Mouse (Mus musculus) intestine, embryonic 14.5 days (tissue): ENCODE data around the gene Zfp109. TPM values are rescaled to one million over a fixed set of nuclear protein-coding genes. Genes with fewer than 3 reads are reported as not detected.
A peak's percentile ranks its signal among the peaks of the same experiment; 100 is the strongest.

Experiments
- ATAC-seq: fragments of 200-750 bp; cut with Nextera tagmentation; replicated peaks from 2 replicates; pipeline ENCODE4 v1.8.0; 2017; ENCODE audit warnings: low read depth, moderate number of reproducible peaks, moderate TSS enrichment, moderate library complexity; ENCODE audit not compliant: low FRiP score, low TSS enrichment
- DNase-seq: peaks from one replicate; pipeline ENCODE4 v3.0.0-alpha.2; 2018; ENCODE audit warnings: low spot score
- H3K27ac ChIP-seq: fragments of 300-500 bp; sonication (generic); 2 replicates; pipeline ENCODE4 v1.5.1; 2014; ENCODE audit warnings: low read depth, mild to moderate bottlenecking, control low read depth
- H3K27me3 ChIP-seq: fragments of 300-500 bp; sonication (generic); replicated peaks from 2 replicates; pipeline ENCODE4 v1.6.1; 2014; ENCODE audit warnings: low read length, control low read depth; ENCODE audit not compliant: control insufficient read depth, insufficient read depth
- H3K36me3 ChIP-seq: fragments of 300-500 bp; sonication (generic); 2 replicates; pipeline ENCODE4 v1.6.1; 2014; ENCODE audit warnings: low read length, control low read depth; ENCODE audit not compliant: control insufficient read depth, insufficient read depth
- H3K4me1 ChIP-seq: fragments of 300-500 bp; sonication (generic); replicated peaks from 2 replicates; pipeline ENCODE4 v1.6.1; 2014; ENCODE audit warnings: low read length, control low read depth, mixed read lengths; ENCODE audit not compliant: control insufficient read depth, insufficient read depth
- H3K4me2 ChIP-seq: fragments of 300-500 bp; sonication (generic); 2 replicates; pipeline ENCODE4 v1.6.1; 2014; ENCODE audit warnings: low read length
- H3K4me3 ChIP-seq: fragments of 300-500 bp; sonication (generic); 2 replicates; pipeline ENCODE4 v1.5.1; 2014; ENCODE audit warnings: low read depth, low read length, control low read depth, mixed read lengths
- H3K9ac ChIP-seq: fragments of 300-500 bp; sonication (generic); 2 replicates; pipeline ENCODE4 v1.6.1; 2014; ENCODE audit warnings: mild to moderate bottlenecking, low read length
- H3K9me3 ChIP-seq: fragments of 300-500 bp; sonication (generic); 2 replicates; pipeline ENCODE4 v1.6.1; 2016; ENCODE audit warnings: low read length, control low read depth; ENCODE audit not compliant: control insufficient read depth
- WGBS: fragments of 180-500 bp; shearing (Covaris S2); extraction: QIAGEN DNeasy Blood & Tissue Kit; methylation state at CpG from one replicate; pipeline ENCODE4 v1.1.7; 2014; 5-methylcytosine and 5-hydroxymethylcytosine counted together
- polyA plus RNA-seq: library from polyadenylated mRNA; unstranded; fragments of >200 nt; fragmentation: Nextera tagmentation; extraction: Ambion mirVana; gene quantifications from 2 replicates; pipeline ENCODE4 v1.2.1, GENCODE M21; 2014

Gene Zfp109
- polyA plus RNA-seq, 1 experiment from 2014 or later: 4.4 TPM

- no peaks in the 10 kb centered on the region; the same call in 1 of the 2 replicates for H3K4me1 ChIP-seq
- H3K36me3 ChIP-seq: peaks cover 18% of the 10 kb centered on the region
- whole genome bisulfite sequencing: under 1% methylated on average over 12 of the region's 12 CpGs
These were observed 32.9 kb upstream of the Zfp109 start, which contains the start of gene Zfp93 for GRCm38 (mm10) chr7:24270288-24270672. Zfp93 (plus strand) TSS chr7:24270420.

DNA sequence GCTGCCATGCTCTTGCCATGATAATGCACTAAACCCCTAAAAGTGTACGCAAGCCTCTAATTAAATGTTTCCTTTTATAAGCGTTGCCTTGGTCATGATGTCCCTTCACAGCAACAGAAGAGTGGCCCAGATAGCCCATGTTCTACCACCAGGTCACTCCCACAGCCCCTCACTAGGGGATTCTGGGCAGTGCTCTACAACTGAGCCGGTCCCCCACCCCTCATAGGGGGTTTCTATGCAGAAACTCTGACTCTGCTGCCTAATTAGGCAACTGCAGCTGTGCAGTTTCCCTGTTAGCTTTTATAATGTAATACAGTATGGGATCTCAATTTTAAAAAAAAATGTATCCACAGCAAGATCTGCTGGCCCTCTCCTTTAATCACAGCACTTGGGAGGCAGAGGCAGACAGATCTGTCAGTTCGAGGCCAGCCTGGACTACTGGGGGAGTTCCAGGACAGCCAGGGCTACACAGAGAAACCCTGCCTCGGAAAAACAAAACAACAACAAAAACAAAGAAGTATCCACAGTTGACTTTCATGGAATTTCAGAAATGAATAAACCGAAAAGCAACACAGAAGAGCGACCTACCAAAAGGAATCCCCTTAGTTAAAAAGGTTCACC lies 32.4 kb upstream of the Zfp109 start:
- WGBS: 34% methylated on average over 7 of the region's 7 CpGs
- Histone ChIP-seq H3K9me3 (no peaks in the 10 kb centered on the region), H3K27me3 (no peaks in the 10 kb centered on the region), H3K27ac (no peak overlapping the region), H3K4me1 (no peaks in the 10 kb centered on the region; the same call in 1 of the 2 replicates), H3K4me2 (peak overlapping the region; percentile 68), H3K4me3 (peak overlapping the region; percentile 67), H3K36me3 (peaks cover 12% of the 10 kb centered on the region), H3K9ac (peak overlapping the region; percentile 58)
- ATAC-seq: peak; percentile 48
- peak; percentile 58 for DNase-seq

More at GRCm38 (mm10) chr7:24270288-24270672, 32.9 kb upstream of the Zfp109 start, which contains the start of gene Zfp93:
- Histone ChIP-seq H3K4me3 (peak within 1 kb of the TSS; percentile 67), H3K4me2 (peak within 1 kb of the TSS; percentile 68), H3K9me3 (no peaks in the 10 kb centered on the region), H3K27ac (0 out of 2 replicates have a peak within 1 kb of the TSS, but pooled peaks have one; percentile 59), H3K27me3 (no peaks in the 10 kb centered on the region), H3K9ac (peak within 1 kb of the TSS; percentile 58)
- ATAC-seq (peak; percentile 90), DNase-seq (peak; percentile 82)

DNA sequence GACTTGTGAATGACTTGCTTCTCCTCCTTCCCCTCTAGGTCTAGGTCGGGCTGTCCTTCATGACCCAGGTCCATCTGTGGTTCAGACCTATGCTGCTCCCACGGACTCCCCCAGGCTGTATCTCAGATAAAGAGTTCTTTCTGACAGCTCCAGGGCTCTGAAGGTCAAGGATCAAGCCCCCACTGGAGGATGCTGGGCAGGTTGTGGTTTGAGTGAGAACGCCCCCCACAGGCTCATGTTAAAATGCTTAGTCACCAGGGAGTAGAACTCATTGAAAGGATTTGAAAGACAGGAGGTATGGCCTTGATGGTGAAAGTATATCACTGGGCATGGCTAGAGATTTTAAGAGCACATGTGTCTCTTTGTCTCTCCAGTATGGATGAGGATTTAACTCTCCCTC lies 31.9 kb upstream of the Zfp109 start:
- no peak overlapping the region for H3K4me2 ChIP-seq
- no peak overlapping the region for H3K9ac ChIP-seq
- DNase-seq: peak; percentile 35
- WGBS: 80% methylated on average over 3 of the region's 3 CpGs
- H3K4me1 ChIP-seq: no peaks in the 10 kb centered on the region; the same call in 1 of the 2 replicates
- no peaks in the 10 kb centered on the region for H3K9me3 ChIP-seq
- H3K27me3 ChIP-seq: no peaks in the 10 kb centered on the region
- no peak overlapping the region for H3K27ac ChIP-seq
- ATAC-seq: no peak
- H3K36me3 ChIP-seq: peaks cover 7% of the 10 kb centered on the region
- H3K4me3 ChIP-seq: no peak overlapping the region

GRCm38 (mm10) chr7:24268176-24269155 lies 31.1 kb upstream of the Zfp109 start:
- no peak for ATAC-seq
- no peak overlapping the region for H3K9ac ChIP-seq
- peak; percentile 21 for DNase-seq

DNA sequence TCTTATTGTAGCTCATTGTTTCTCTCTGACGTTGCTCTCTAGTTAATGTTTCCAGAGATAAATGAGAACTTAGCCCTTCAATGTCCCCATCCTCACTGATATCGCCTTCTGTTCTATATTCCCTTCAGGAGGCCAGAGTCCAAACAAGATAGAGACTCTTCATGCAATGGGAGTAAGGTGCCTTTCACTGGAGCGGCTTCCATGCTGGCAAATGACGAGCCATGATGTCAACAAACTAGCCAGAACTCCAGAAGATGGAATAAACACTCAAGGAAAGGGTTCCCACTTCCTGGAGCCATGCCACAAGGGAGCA lies 22.6 kb upstream of the Zfp109 start:
- Histone ChIP-seq H3K27ac (no peak overlapping the region), H3K4me2 (no peak overlapping the region), H3K27me3 (no peaks in the 10 kb centered on the region), H3K4me3 (no peak overlapping the region), H3K36me3 (peaks cover 28% of the 10 kb centered on the region), H3K4me1 (no peaks in the 10 kb centered on the region; the same call in 1 of the 2 replicates), H3K9ac (no peak overlapping the region), H3K9me3 (no peaks in the 10 kb centered on the region)
- no peak for DNase-seq
- ATAC-seq: no peak
- WGBS: 91% methylated on average over 4 of the region's 4 CpGs

More at GRCm38 (mm10) chr7:24268176-24269155, 31.1 kb upstream of the Zfp109 start:
- 74% methylated on average over 24 of the region's 24 CpGs for WGBS
- Histone ChIP-seq H3K9me3 (no peaks in the 10 kb centered on the region), H3K27me3 (no peaks in the 10 kb centered on the region), H3K4me3 (no peak overlapping the region), H3K27ac (no peak overlapping the region), H3K36me3 (no peaks in the 10 kb centered on the region), H3K4me2 (no peak overlapping the region), H3K4me1 (no peaks in the 10 kb centered on the region; the same call in 1 of the 2 replicates)

GRCm38 (mm10) chr7:24259306-24259999 lies 22.1 kb upstream of the Zfp109 start:
- H3K4me1 ChIP-seq: no peaks in the 10 kb centered on the region; the same call in 1 of the 2 replicates
- no peaks in the 10 kb centered on the region for H3K27me3 ChIP-seq
- no peak overlapping the region for H3K4me3 ChIP-seq
- H3K9ac ChIP-seq: no peak overlapping the region
- peaks cover 28% of the 10 kb centered on the region for H3K36me3 ChIP-seq
- no peak overlapping the region for H3K27ac ChIP-seq
- ATAC-seq: no peak
- H3K9me3 ChIP-seq: no peaks in the 10 kb centered on the region
- 91% methylated on average over 13 of the region's 13 CpGs for WGBS
- no peak for DNase-seq
- no peak overlapping the region for H3K4me2 ChIP-seq

GRCm38 (mm10) chr7:24254633-24255474 lies 17.5 kb upstream of the Zfp109 start, which contains the start of gene Zfp108:
Zfp108 (plus strand) TSS chr7:24254794.
- peaks cover 5% of the 10 kb centered on the region for H3K36me3 ChIP-seq

More at GRCm38 (mm10) chr7:24254633-24255474, 17.5 kb upstream of the Zfp109 start, which contains the start of gene Zfp108:
- Histone ChIP-seq H3K4me3 (peak within 1 kb of the TSS; percentile 53), H3K9me3 (no peaks in the 10 kb centered on the region), H3K9ac (peak within 1 kb of the TSS; percentile 54), H3K4me2 (peak within 1 kb of the TSS; percentile 61), H3K27me3 (no peaks in the 10 kb centered on the region), H3K4me1 (no peaks in the 10 kb centered on the region; the same call in 1 of the 2 replicates), H3K27ac (no peak within 1 kb of the TSS)
- 15% methylated on average over 21 of the region's 21 CpGs for WGBS
- DNase-seq (peak; percentile 78), ATAC-seq (peak; percentile 83)
